ENCODE assay signal across 10 mouse cellular contexts in the genomic region with DNA sequence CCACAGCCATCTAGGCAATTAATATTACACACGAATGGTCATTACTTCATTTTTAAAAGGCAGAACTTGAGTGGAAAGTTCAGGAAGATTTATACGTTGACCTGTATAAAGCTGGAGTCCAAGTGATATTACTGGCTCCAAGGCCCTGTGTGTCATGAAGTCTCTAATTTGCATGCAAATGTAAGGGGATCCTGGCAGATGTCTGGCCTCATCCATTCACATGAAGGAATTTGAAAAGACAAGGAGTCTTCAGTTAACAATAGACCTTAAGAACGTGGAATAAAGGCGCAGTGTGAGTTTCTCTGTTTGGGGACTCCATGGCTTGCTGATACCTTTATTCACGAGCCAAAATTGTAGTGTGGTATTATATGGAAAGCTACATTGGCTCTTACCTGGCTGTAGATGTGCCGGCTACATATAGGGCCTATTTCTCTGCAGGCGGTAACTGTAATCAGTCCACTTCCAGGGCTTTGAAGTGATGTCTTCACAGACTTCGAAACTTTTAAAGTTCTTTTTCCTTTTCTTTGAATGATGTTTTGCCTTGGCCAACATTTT. TPM values are rescaled to one million over a fixed set of nuclear protein-coding genes. Genes with fewer than 3 reads are reported as not detected.
DNase-seq lines count a peak whose midpoint lies in the region; ATAC-seq and TF ChIP-seq lines count a peak whose summit lies in the region.
"Had no signal": no experiment of that assay in that cellular context is flagged by ENCODE, and none has a peak within 500 bp of the region (broad histone marks: within the 10 kb centered on the region; RNA-seq: fewer than 3 reads in every experiment).

No protein-coding gene starts in this region.

- H3K4me2 ChIP-seq in kidney, embryonic 16.5 days (replicated peaks; ENCODE audit: low read depth, low read length): peak overlapping the region; percentile 100; the same call in 1 of the 2 replicates
- H3K4me2 ChIP-seq in hindbrain, embryonic 12.5 days (replicated peaks): peak overlapping the region; percentile 62
- H3K4me2 ChIP-seq in midbrain, postnatal 0 days (ENCODE audit: low read depth, low read length, poor library complexity, severe bottlenecking): peak overlapping the region; percentile 82

- H3K4me1 ChIP-seq in kidney, embryonic 16.5 days (ENCODE audit: insufficient read depth, low read length): 0 out of 2 replicates have a peak, but pooled peaks cover 5% of the 10 kb centered on the region
- H3K4me1 ChIP-seq in hindbrain, embryonic 12.5 days: peaks cover 27% of the 10 kb centered on the region
- H3K4me1 ChIP-seq in midbrain, postnatal 0 days (ENCODE audit: insufficient read depth, low read length): peaks cover 3% of the 10 kb centered on the region; the same call in 1 of the 2 replicates

- peaks cover 20% of the 10 kb centered on the region for H3K27me3 ChIP-seq in kidney, embryonic 16.5 days (ENCODE audit: insufficient read depth, low read length)
- no peaks in the 10 kb centered on the region for H3K27me3 ChIP-seq in hindbrain, embryonic 12.5 days
- H3K27me3 ChIP-seq in midbrain, postnatal 0 days (ENCODE audit: insufficient read depth, low read length): no peaks in the 10 kb centered on the region

- TF ChIP-seq CTCF in midbrain, postnatal 0 days (IDR thresholded peaks at IDR 0.05): no peak

- no peaks in the 10 kb centered on the region for H3K9me3 ChIP-seq in kidney, embryonic 16.5 days (ENCODE audit: low read length)
- H3K9me3 ChIP-seq in hindbrain, embryonic 12.5 days (replicated peaks): no peaks in the 10 kb centered on the region
- no peaks in the 10 kb centered on the region for H3K9me3 ChIP-seq in midbrain, postnatal 0 days (ENCODE audit: low read length)

- DNase-seq in kidney, adult 8-10 months: no peak
- DNase-seq in embryo, embryonic 9.5 days (ENCODE audit: extremely low spot score): peak; percentile 15
- peak; percentile 16 for DNase-seq in midbrain, postnatal 0 days (ENCODE audit: low spot score)
- DNase-seq in B cell, adult 2 months: no peak
- DNase-seq in adrenal gland, adult (ENCODE audit: inconsistent age in 2 of 2, low spot score in 1 of 2): no peak
- no peak for DNase-seq in urinary bladder, adult 18-20 months (ENCODE audit: low spot score in 2 of 2)
- DNase-seq: adrenal gland, adult 8-10 months; lung, postnatal 36 days had no signal

- ATAC-seq in kidney, embryonic 16.5 days (ENCODE audit: low FRiP score, low TSS enrichment): no peak
- 0 out of 2 replicates have a peak, but pooled peaks have one; percentile 12 for ATAC-seq in hindbrain, embryonic 12.5 days (ENCODE audit: low FRiP score)
- ATAC-seq in midbrain, postnatal 0 days (ENCODE audit: low FRiP score): no peak

- no peak overlapping the region for H3K27ac ChIP-seq in kidney, embryonic 16.5 days (ENCODE audit: low read length)
- H3K27ac ChIP-seq in hindbrain, embryonic 12.5 days: peak overlapping the region; percentile 93
- H3K27ac ChIP-seq in midbrain, postnatal 0 days (ENCODE audit: low read depth, low read length): no peak overlapping the region

- no peak overlapping the region for H3K4me3 ChIP-seq in kidney, embryonic 16.5 days (ENCODE audit: low read length)
- H3K4me3 ChIP-seq in hindbrain, embryonic 12.5 days: peak overlapping the region; percentile 64
- H3K4me3 ChIP-seq in midbrain, postnatal 0 days (ENCODE audit: low read depth, low read length): peak overlapping the region; percentile 88

- H3K9ac ChIP-seq in kidney, embryonic 16.5 days (replicated peaks; ENCODE audit: low read length): no peak overlapping the region
- H3K9ac ChIP-seq in hindbrain, embryonic 12.5 days: peak overlapping the region; percentile 84
- H3K9ac ChIP-seq in midbrain, postnatal 0 days (replicated peaks; ENCODE audit: low read length, poor library complexity, severe bottlenecking): 0 out of 2 replicates have a peak overlapping the region, but pooled peaks have one; percentile 20

- no peaks in the 10 kb centered on the region for H3K36me3 ChIP-seq in kidney, embryonic 16.5 days (ENCODE audit: insufficient read depth, low read length)
- H3K36me3 ChIP-seq in hindbrain, embryonic 12.5 days: no peaks in the 10 kb centered on the region
- H3K36me3 ChIP-seq in midbrain, postnatal 0 days (ENCODE audit: insufficient read depth, low read length): no peaks in the 10 kb centered on the region

- WGBS in kidney, embryonic 16.5 days: 60% methylated on average over 8 of the region's 8 CpGs
- 24% methylated on average over 8 of the region's 8 CpGs for WGBS in hindbrain, embryonic 12.5 days
- WGBS in midbrain, postnatal 0 days: 15% methylated on average over 8 of the region's 8 CpGs

RNA-seq across cellular contexts. Expression of a gene that starts 2.0 kb away (rescaled TPM):
- polyA plus RNA-seq in kidney, embryonic 16.5 days (2015; fragmentation: Nextera tagmentation; extraction: Ambion mirVana): 9.7 and 11.8 TPM in 2 replicates
- 128 and 135 TPM in 2 replicates for polyA plus RNA-seq in hindbrain, embryonic 12.5 days (2016; fragmentation: Nextera tagmentation; extraction: Ambion mirVana)
- 63.7 and 64.6 TPM in 2 replicates for total RNA-seq in midbrain, postnatal 0 days (2014; rRNA removed)
- 46.9 and 50.6 TPM in 2 replicates for polyA plus RNA-seq in midbrain, postnatal 0 days (2015; fragmentation: Nextera tagmentation; extraction: Ambion mirVana)

Comparison
In these comparisons a context has a peak if more than half of its experiments do, and no peak if none do; other contexts are left out.
1. DNase-seq: peak in embryo, embryonic 9.5 days (single experiment) and midbrain, postnatal 0 days (single experiment); none in kidney, adult 8-10 months (0 of 2), B cell, adult 2 months (0 of 2), adrenal gland, adult (0 of 2) and urinary bladder, adult 18-20 months (0 of 2).
2. Peak in every context shown above with its lines, with median percentiles within 50 percentile points of each other: H3K4me2 ChIP-seq.